In the genomic region with DNA sequence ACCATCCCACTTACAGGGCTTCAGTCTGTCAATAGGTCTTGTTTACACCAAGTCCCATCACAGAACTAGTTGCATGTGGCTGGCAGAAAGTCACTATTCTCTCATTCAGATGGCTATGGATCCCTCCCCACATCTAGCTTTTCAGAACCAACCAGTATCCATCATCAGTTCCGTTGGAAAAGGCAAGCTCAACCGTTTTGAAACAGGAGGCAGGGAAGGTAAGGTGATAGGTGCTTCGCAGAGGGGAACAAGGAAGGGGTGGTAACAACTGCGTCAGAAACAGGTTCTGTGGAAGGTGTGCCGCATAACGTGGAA, we compare ENCODE assay signal across 8 mouse cellular contexts. TPM values are rescaled to one million over a fixed set of nuclear protein-coding genes. Genes with fewer than 3 reads are reported as not detected.
DNase-seq lines count a peak whose midpoint lies in the region; ATAC-seq lines count a peak whose summit lies in the region.

No protein-coding gene starts in this region.

- H3K4me1 ChIP-seq in heart, embryonic 10.5 days, result 0 out of 2 replicates have a peak, but pooled peaks cover 4% of the 10 kb centered on the region
- 0 out of 2 replicates have a peak, but pooled peaks cover 3% of the 10 kb centered on the region for H3K4me1 ChIP-seq in forebrain, embryonic 13.5 days
- H3K4me1 ChIP-seq in liver, embryonic 15.5 days (replicated peaks), result peaks cover 25% of the 10 kb centered on the region

- ATAC-seq in CD4-positive, CD25-positive, alpha-beta regulatory T cell, adult 4 months, result peak; percentile 43
- ATAC-seq in forebrain, embryonic 13.5 days, result peak; percentile 37; the same call in 1 of the 2 replicates
- no peak; the same call in 1 of the 2 replicates for ATAC-seq in liver, embryonic 15.5 days (ENCODE audit: insufficient read depth)
- ATAC-seq in monocyte, adult 5-6 weeks (replicated peaks; ENCODE audit: insufficient number of reproducible peaks, low FRiP score, low TSS enrichment, poor library complexity, severe bottlenecking), result no peak

- peak overlapping the region; percentile 72 for H3K4me2 ChIP-seq in forebrain, embryonic 13.5 days
- peak overlapping the region; percentile 90 for H3K4me2 ChIP-seq in liver, embryonic 15.5 days

- no peaks in the 10 kb centered on the region for H3K9me3 ChIP-seq in heart, embryonic 10.5 days
- no peaks in the 10 kb centered on the region for H3K9me3 ChIP-seq in forebrain, embryonic 13.5 days (replicated peaks)
- H3K9me3 ChIP-seq in liver, embryonic 15.5 days (replicated peaks), result no peaks in the 10 kb centered on the region

- H3K9ac ChIP-seq in forebrain, embryonic 13.5 days, result peak overlapping the region; percentile 75
- peak overlapping the region; percentile 75 for H3K9ac ChIP-seq in liver, embryonic 15.5 days

- H3K27ac ChIP-seq in heart, embryonic 10.5 days, result peak overlapping the region; percentile 90
- peak overlapping the region; percentile 92 for H3K27ac ChIP-seq in forebrain, embryonic 13.5 days
- peak overlapping the region; percentile 90 for H3K27ac ChIP-seq in liver, embryonic 15.5 days (replicated peaks)

- H3K4me3 ChIP-seq in heart, embryonic 10.5 days, result peak overlapping the region; percentile 67
- H3K4me3 ChIP-seq in forebrain, embryonic 13.5 days, result peak overlapping the region; percentile 57
- H3K4me3 ChIP-seq in liver, embryonic 15.5 days (replicated peaks), result peak overlapping the region; percentile 65

- no peak for DNase-seq in heart, embryonic 10.5 days (ENCODE audit: low spot score)
- DNase-seq in heart, adult 9 months (ENCODE audit: low spot score in 2 of 2), result no peak
- DNase-seq in thymus, postnatal 14 days, result no peak
- DNase-seq in thymus, postnatal 4 days, result no peak

- peaks cover 32% of the 10 kb centered on the region for H3K36me3 ChIP-seq in heart, embryonic 10.5 days
- peaks cover 28% of the 10 kb centered on the region for H3K36me3 ChIP-seq in forebrain, embryonic 13.5 days (ENCODE audit: poor library complexity, severe bottlenecking)
- peaks cover 27% of the 10 kb centered on the region for H3K36me3 ChIP-seq in liver, embryonic 15.5 days (replicated peaks)

- H3K27me3 ChIP-seq in heart, embryonic 10.5 days (ENCODE audit: insufficient read depth, poor library complexity, severe bottlenecking), result no peaks in the 10 kb centered on the region
- H3K27me3 ChIP-seq in forebrain, embryonic 13.5 days, result no peaks in the 10 kb centered on the region
- no peaks in the 10 kb centered on the region for H3K27me3 ChIP-seq in liver, embryonic 15.5 days

- WGBS in heart, embryonic 10.5 days, result 8% methylated on average over 6 of the region's 6 CpGs
- WGBS in forebrain, embryonic 13.5 days, result 4% methylated on average over 6 of the region's 6 CpGs
- WGBS in liver, embryonic 15.5 days (ENCODE audit: insufficient replicate concordance), result 4% methylated on average over 6 of the region's 6 CpGs

RNA-seq across cellular contexts. Expression of gene Fam161a, which starts 0.2 kb away (rescaled TPM):
- 1.5 TPM in 2 replicates for polyA plus RNA-seq in heart, embryonic 10.5 days (2016; fragmentation: Nextera tagmentation; extraction: Ambion mirVana)
- polyA plus RNA-seq in CD4-positive, CD25-positive, alpha-beta regulatory T cell, adult 4 months (2017; shearing (Covaris generic)), result 1 to 10 TPM; 3.1 to 3.8 TPM
- 3.0 and 3.3 TPM in 2 replicates for polyA plus RNA-seq in forebrain, embryonic 13.5 days (2015; fragmentation: Nextera tagmentation; extraction: Ambion mirVana)
- 0.59 and 1.4 TPM in 2 replicates for polyA plus RNA-seq in liver, embryonic 15.5 days (2015; fragmentation: Nextera tagmentation; extraction: Ambion mirVana)
- 1.2 to 4.5 TPM (median 1.8 TPM) in 3 replicates for total RNA-seq in monocyte, adult 5-6 weeks (2017)

RNA-seq across cellular contexts. Expression of gene Cct4, which starts 16.8 kb away (rescaled TPM):
- 292 and 340 TPM in 2 replicates for polyA plus RNA-seq in heart, embryonic 10.5 days (2016; fragmentation: Nextera tagmentation; extraction: Ambion mirVana)
- 100 to 1,000 TPM; 181 to 233 TPM for polyA plus RNA-seq in CD4-positive, CD25-positive, alpha-beta regulatory T cell, adult 4 months (2017; shearing (Covaris generic))
- 329 and 340 TPM in 2 replicates for polyA plus RNA-seq in forebrain, embryonic 13.5 days (2015; fragmentation: Nextera tagmentation; extraction: Ambion mirVana)
- polyA plus RNA-seq in liver, embryonic 15.5 days (2015; fragmentation: Nextera tagmentation; extraction: Ambion mirVana), result 114 and 123 TPM in 2 replicates
- total RNA-seq in monocyte, adult 5-6 weeks (2017), result 162 to 183 TPM (median 162 TPM) in 3 replicates

RNA-seq across cellular contexts. Expression of gene Commd1, which starts 24.9 kb away (rescaled TPM):
- polyA plus RNA-seq in heart, embryonic 10.5 days (2016; fragmentation: Nextera tagmentation; extraction: Ambion mirVana), result 331 and 363 TPM in 2 replicates
- polyA plus RNA-seq in CD4-positive, CD25-positive, alpha-beta regulatory T cell, adult 4 months (2017; shearing (Covaris generic)), result 10 to 100 TPM; 78.2 to 81.2 TPM
- 303 and 328 TPM in 2 replicates for polyA plus RNA-seq in forebrain, embryonic 13.5 days (2015; fragmentation: Nextera tagmentation; extraction: Ambion mirVana)
- polyA plus RNA-seq in liver, embryonic 15.5 days (2015; fragmentation: Nextera tagmentation; extraction: Ambion mirVana), result 153 and 167 TPM in 2 replicates
- total RNA-seq in monocyte, adult 5-6 weeks (2017), result 42.8 to 84.2 TPM (median 45.9 TPM) in 3 replicates

RNA-seq across cellular contexts. Expression of gene Gm28048, which starts 25.2 kb away (rescaled TPM):
- polyA plus RNA-seq in heart, embryonic 10.5 days (2016; fragmentation: Nextera tagmentation; extraction: Ambion mirVana), result 8.3 and 8.4 TPM in 2 replicates
- polyA plus RNA-seq in CD4-positive, CD25-positive, alpha-beta regulatory T cell, adult 4 months (2017; shearing (Covaris generic)), result 10 to 100 TPM; 25.1 to 38.5 TPM
- polyA plus RNA-seq in forebrain, embryonic 13.5 days (2015; fragmentation: Nextera tagmentation; extraction: Ambion mirVana), result 3.1 and 3.4 TPM in 2 replicates
- polyA plus RNA-seq in liver, embryonic 15.5 days (2015; fragmentation: Nextera tagmentation; extraction: Ambion mirVana), result 8.9 and 9.2 TPM in 2 replicates
- 21.3 to 32.3 TPM (median 25.1 TPM) in 3 replicates for total RNA-seq in monocyte, adult 5-6 weeks (2017)

RNA-seq across cellular contexts. Expression of gene Zrsr1, which starts 35.3 kb away (rescaled TPM):
- polyA plus RNA-seq in heart, embryonic 10.5 days (2016; fragmentation: Nextera tagmentation; extraction: Ambion mirVana), result 1.7 and 2.5 TPM in 2 replicates
- polyA plus RNA-seq in CD4-positive, CD25-positive, alpha-beta regulatory T cell, adult 4 months (2017; shearing (Covaris generic)), result 10 to 100 TPM in 1 of 2 experiments, 1 to 10 TPM in 1; 8.2 to 10.2 TPM
- 5.3 TPM in 2 replicates for polyA plus RNA-seq in forebrain, embryonic 13.5 days (2015; fragmentation: Nextera tagmentation; extraction: Ambion mirVana)
- polyA plus RNA-seq in liver, embryonic 15.5 days (2015; fragmentation: Nextera tagmentation; extraction: Ambion mirVana), result 1.9 and 2.6 TPM in 2 replicates
- total RNA-seq in monocyte, adult 5-6 weeks (2017), result 18.8 to 34.8 TPM (median 27.8 TPM) in 3 replicates

Comparison
In these comparisons a context has a peak if more than half of its experiments do, and no peak if none do; other contexts are left out.
1. ATAC-seq: peak in CD4-positive, CD25-positive, alpha-beta regulatory T cell, adult 4 months (single experiment) and forebrain, embryonic 13.5 days (single experiment); none in liver, embryonic 15.5 days (single experiment) and monocyte, adult 5-6 weeks (single experiment).
2. Peak in every context shown above with its lines, with median percentiles within 50 percentile points of each other: H3K27ac ChIP-seq and H3K4me3 ChIP-seq.